Mouse (Mus musculus): ENCODE data around the gene Hs6st1.

GRCm38 (mm10) chr1:36063641-36063955, 4.6 kb upstream of the Hs6st1 start:
- TF ChIP-seq CTCF (IDR thresholded peaks at IDR 0.05; ENCODE audit: extremely low read depth, insufficient read length, insufficient replicate concordance, low read depth, low read length) (no peak), POLR2A (IDR thresholded peaks at IDR 0.05; ENCODE audit: low read depth, low read length) (no peak)

Data from small intestine, adult 2 months (tissue).